Mouse (Mus musculus) kidney, postnatal 25 days (tissue): Measurements from ENCODE around the gene Htra1.

ENCODE experiments used
- DNase-seq, 2 experiments: peaks; one replicate each; pipeline ENCODE4 v3.0.0; 2021; ENCODE audit warnings: mixed read lengths in 2 of 2

Gene Htra1

GRCm38 (mm10) chr7:130967901-130968300 is 32.0 kb downstream of the Htra1 start:
- no peak for DNase-seq

GRCm38 (mm10) chr7:130968537-130968936 is 32.6 kb downstream of the Htra1 start:
- no peak for DNase-seq

- DNase-seq, result no peak
Measured at GRCm38 (mm10) chr7:130969076-130969475, 33.2 kb downstream of the Htra1 start.

- DNase-seq, result no peak
Measured at GRCm38 (mm10) chr7:130969507-130969906, 33.6 kb downstream of the Htra1 start.

- DNase-seq, result no peak
Measured at GRCm38 (mm10) chr7:130972767-130973166, 36.9 kb downstream of the Htra1 start.

- no peak for DNase-seq
Measured at GRCm38 (mm10) chr7:130976305-130976935, 40.5 kb downstream of the Htra1 start.

- DNase-seq, result peak; percentile 91 to 93
Measured at GRCm38 (mm10) chr7:130977794-130978521, 42.0 kb downstream of the Htra1 start.

GRCm38 (mm10) chr7:130978545-130978944 is 42.6 kb downstream of the Htra1 start:
- DNase-seq, result no peak

- no peak for DNase-seq
Measured at GRCm38 (mm10) chr7:130980130-130980529, 44.2 kb downstream of the Htra1 start.

GRCm38 (mm10) chr7:130982371-130982770 is 46.5 kb downstream of the Htra1 start:
- peak; percentile 41 to 68 for DNase-seq

GRCm38 (mm10) chr7:130982881-130983280 is 47.0 kb downstream of the Htra1 start:
- no peak for DNase-seq

GRCm38 (mm10) chr7:130984294-130984693 is 48.4 kb downstream of the Htra1 start:
- no peak for DNase-seq

- DNase-seq, result no peak
Measured at GRCm38 (mm10) chr7:130985193-130985592, 49.3 kb downstream of the Htra1 start.

- DNase-seq, result no peak
Measured at GRCm38 (mm10) chr7:130985716-130986115, 49.8 kb downstream of the Htra1 start.

- no peak for DNase-seq
Measured at GRCm38 (mm10) chr7:130988146-130988545, 52.2 kb downstream of the Htra1 start.

- no peak for DNase-seq
Measured at GRCm38 (mm10) chr7:130989371-130989770, 53.5 kb downstream of the Htra1 start.

- DNase-seq, result no peak
Measured at GRCm38 (mm10) chr7:130991174-130991789, 55.4 kb downstream of the Htra1 start.

GRCm38 (mm10) chr7:130993907-130994306 is 58.0 kb downstream of the Htra1 start:
- no peak for DNase-seq

GRCm38 (mm10) chr7:131001976-131002726 is 66.2 kb downstream of the Htra1 start:
- no peak for DNase-seq

- no peak for DNase-seq
Measured at GRCm38 (mm10) chr7:131004071-131004470, 68.2 kb downstream of the Htra1 start.

- no peak for DNase-seq
Measured at GRCm38 (mm10) chr7:131007221-131007620, 71.3 kb downstream of the Htra1 start.

- DNase-seq, result no peak
Measured at GRCm38 (mm10) chr7:131009178-131009577, 73.3 kb downstream of the Htra1 start.

- peak in 1 of 2 experiments; percentile 4 for DNase-seq
Measured at GRCm38 (mm10) chr7:131011901-131012300, 76.0 kb downstream of the Htra1 start.
